Mouse (Mus musculus): ENCODE data around the gene Dffa.

GRCm38 (mm10) chr4:149075073-149075472, 28.9 kb upstream of the Dffa start:
- TF ChIP-seq MYOG (IDR thresholded peaks at IDR 0.05; ENCODE audit: control insufficient read depth in 1 of 3, insufficient read depth in 1 of 3, insufficient read length in 2 of 3, low read depth in 2 of 3) (no peak), POLR2A (IDR thresholded peaks at IDR 0.05; ENCODE audit: insufficient read length, low read depth) (no peak), MYOD1 (IDR thresholded peaks at IDR 0.05; ENCODE audit: control insufficient read depth in 1 of 3, insufficient read length in 2 of 3, low read depth in 2 of 3) (no peak), USF1 (IDR thresholded peaks at IDR 0.05; ENCODE audit: low read depth) (no peak), MAX (IDR thresholded peaks at IDR 0.05; ENCODE audit: low read depth) (no peak)
